Mouse (Mus musculus) stomach, postnatal 0 days (tissue): ENCODE results near the gene Gpr173.

Experiments used
- CTCF ChIP-seq: IDR thresholded peaks from 2 replicates; pipeline ENCODE4 v1.5.1; 2016; ENCODE audit warnings: antibody characterized with exemption, low read depth, mild to moderate bottlenecking, moderate library complexity
- EP300 ChIP-seq: optimal IDR thresholded peaks from 2 replicates; pipeline ENCODE3; 2016; ENCODE audit warnings: antibody characterized with exemption

DNA sequence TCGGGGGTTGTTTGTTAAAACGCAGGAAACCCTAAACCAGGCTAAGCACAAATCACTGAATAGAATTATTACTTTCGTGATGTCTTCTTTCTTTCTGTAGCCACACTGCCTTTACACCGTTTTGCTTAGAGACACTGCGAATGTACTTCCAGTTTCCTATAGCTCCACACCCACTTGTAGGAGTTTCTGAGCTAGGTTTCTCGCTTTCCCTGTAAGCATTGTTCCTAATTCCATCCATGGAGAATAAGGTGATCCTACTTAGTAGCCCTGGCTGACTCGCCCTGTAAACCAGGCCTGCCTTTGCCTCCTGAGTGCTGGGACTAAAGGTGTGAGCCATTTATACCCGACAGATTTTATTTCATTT is 40.8 kb downstream of the Gpr173 start:
- TF ChIP-seq CTCF: no peak
- TF ChIP-seq EP300: no peak
